Mouse (Mus musculus) heart, embryonic 16.5 days (tissue): Measurements from ENCODE around the gene Slc5a2. TPM values are rescaled to one million over a fixed set of nuclear protein-coding genes. Genes with fewer than 3 reads are reported as not detected.

ENCODE experiments used
- ATAC-seq: fragments of 200-750 bp; cut with Nextera tagmentation; replicated peaks from 2 replicates; pipeline ENCODE4 v1.8.0; 2017; ENCODE audit warnings: moderate number of reproducible peaks; ENCODE audit not compliant: insufficient read depth, low FRiP score; ENCODE audit errors: extremely low read depth
- H3K27ac ChIP-seq: fragments of 300-500 bp; sonication (generic); 2 replicates; pipeline ENCODE4 v1.5.1; 2014; ENCODE audit warnings: mild to moderate bottlenecking, low read length, control low read depth, moderate library complexity
- H3K27me3 ChIP-seq: fragments of 300-500 bp; sonication (generic); 2 replicates; pipeline ENCODE4 v1.6.1; 2014; ENCODE audit warnings: low read length, mixed read lengths; ENCODE audit not compliant: control insufficient read depth, insufficient read depth
- H3K36me3 ChIP-seq: fragments of 300-500 bp; sonication (generic); 2 replicates; pipeline ENCODE4 v1.6.1; 2014; ENCODE audit not compliant: control insufficient read depth, insufficient read depth
- H3K4me1 ChIP-seq: fragments of 300-500 bp; sonication (generic); 2 replicates; pipeline ENCODE4 v1.6.1; 2014; ENCODE audit warnings: low read length, mixed read lengths; ENCODE audit not compliant: control insufficient read depth, insufficient read depth
- H3K4me2 ChIP-seq: fragments of 300-500 bp; sonication (generic); 2 replicates; pipeline ENCODE4 v1.6.1; 2014; ENCODE audit warnings: low read depth, mild to moderate bottlenecking, control low read depth, low read length
- H3K4me3 ChIP-seq: fragments of 300-500 bp; sonication (generic); 2 replicates; pipeline ENCODE4 v1.5.1; 2014; ENCODE audit warnings: mild to moderate bottlenecking, control low read depth, low read length
- H3K9ac ChIP-seq: fragments of 300-500 bp; sonication (generic); 2 replicates; pipeline ENCODE4 v1.6.1; 2014; ENCODE audit warnings: low read length, control low read depth
- H3K9me3 ChIP-seq: fragments of 300-500 bp; sonication (generic); replicated peaks from 2 replicates; pipeline ENCODE4 v1.6.1; 2016; ENCODE audit warnings: low read length; ENCODE audit not compliant: control insufficient read depth
- WGBS: fragments of 180-500 bp; shearing (Covaris S2); extraction: QIAGEN DNeasy Blood & Tissue Kit; methylation state at CpG from one replicate; pipeline ENCODE4 v1.1.7; 2014; 5-methylcytosine and 5-hydroxymethylcytosine counted together
- polyA plus RNA-seq: library from polyadenylated mRNA; unstranded; fragments of >200 nt; fragmentation: Nextera tagmentation; extraction: Ambion mirVana; gene quantifications from 2 replicates; pipeline ENCODE4 v1.2.1, GENCODE M21; 2015

Gene Slc5a2
- polyA plus RNA-seq, 1 experiment from 2014 or later = 0.11 TPM

- Histone ChIP-seq H3K4me2 (peak within 1 kb of the TSS; percentile 78), H3K4me3 (peak within 1 kb of the TSS; percentile 86), H3K9ac (peak within 1 kb of the TSS; percentile 89), H3K27me3 (no peaks in the 10 kb centered on the region), H3K9me3 (no peaks in the 10 kb centered on the region), H3K4me1 (peaks cover 15% of the 10 kb centered on the region), H3K27ac (peak within 1 kb of the TSS; percentile 99), H3K36me3 (peaks cover 19% of the 10 kb centered on the region)
- under 1% methylated on average over 72 of the region's 72 CpGs for WGBS
- ATAC-seq = peak; percentile 91
Observed at GRCm38 (mm10) chr7:128237927-128238778, 27.3 kb upstream of the Slc5a2 start, which contains the start of gene 9130023H24Rik. Gene 9130023H24Rik (minus strand): TSS chr7:128238031.

DNA sequence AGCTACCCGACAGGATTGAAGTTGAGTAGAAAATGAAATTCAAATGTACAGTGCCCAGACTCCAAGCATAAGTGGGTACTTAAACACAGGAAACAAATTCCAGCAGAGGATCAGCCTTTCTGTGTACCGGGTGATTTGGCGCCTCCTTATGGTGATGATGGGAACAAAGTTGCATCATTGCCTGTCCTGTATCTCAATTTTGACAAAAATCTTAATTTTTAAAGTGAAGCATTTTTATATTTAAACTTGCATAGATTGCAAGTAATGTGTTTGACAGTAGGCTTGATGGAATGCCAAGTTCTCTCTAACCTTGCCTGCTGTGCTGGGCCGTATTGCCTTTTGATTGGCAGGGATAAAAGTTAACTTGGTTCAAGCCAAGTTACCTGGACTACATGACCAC lies 26.5 kb upstream of the Slc5a2 start:
- peak overlapping the region; percentile 78 for H3K27ac ChIP-seq
- no peaks in the 10 kb centered on the region for H3K9me3 ChIP-seq
- H3K36me3 ChIP-seq = peaks cover 20% of the 10 kb centered on the region
- peak overlapping the region; percentile 57 for H3K9ac ChIP-seq
- WGBS = 23% methylated on average over 4 of the region's 4 CpGs
- ATAC-seq = no peak
- H3K4me1 ChIP-seq = peaks cover 15% of the 10 kb centered on the region
- H3K4me3 ChIP-seq = peak overlapping the region; percentile 86
- H3K4me2 ChIP-seq = peak overlapping the region; percentile 72
- H3K27me3 ChIP-seq = no peaks in the 10 kb centered on the region

- no peak for ATAC-seq
- no peak overlapping the region for H3K27ac ChIP-seq
- H3K9ac ChIP-seq = no peak overlapping the region
- H3K4me2 ChIP-seq = no peak overlapping the region
- H3K27me3 ChIP-seq = no peaks in the 10 kb centered on the region
- peaks cover 29% of the 10 kb centered on the region for H3K36me3 ChIP-seq
- no peaks in the 10 kb centered on the region for H3K9me3 ChIP-seq
- H3K4me3 ChIP-seq = no peak overlapping the region
- peaks cover 15% of the 10 kb centered on the region for H3K4me1 ChIP-seq
- WGBS = 91% methylated on average over 27 of the region's 27 CpGs
Observed at GRCm38 (mm10) chr7:128240131-128240784, 25.2 kb upstream of the Slc5a2 start.

DNA sequence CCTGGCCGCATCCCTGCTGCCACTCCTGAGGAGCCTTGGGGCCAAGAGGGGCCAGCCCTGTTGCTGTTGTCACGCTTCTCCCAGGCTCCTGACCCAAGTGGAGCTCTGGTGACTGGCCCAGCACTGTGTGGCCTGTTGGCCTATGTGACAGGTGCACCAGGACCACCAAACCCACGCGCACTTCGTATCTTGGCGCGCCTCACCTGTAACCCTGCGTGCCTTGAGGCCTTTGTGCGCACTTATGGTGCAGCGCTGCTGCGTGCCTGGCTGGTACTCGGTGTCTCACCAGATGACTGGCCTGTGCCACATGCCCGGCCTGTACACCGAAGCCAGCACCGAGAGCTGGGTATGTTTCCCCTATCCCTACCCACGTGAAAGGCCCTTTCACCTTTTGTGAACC lies 23.1 kb upstream of the Slc5a2 start:
- WGBS = 94% methylated on average over 16 of the region's 16 CpGs
- peaks cover 29% of the 10 kb centered on the region for H3K36me3 ChIP-seq

GRCm38 (mm10) chr7:128243921-128244320 lies 21.5 kb upstream of the Slc5a2 start:
- no peaks in the 10 kb centered on the region for H3K27me3 ChIP-seq
- H3K4me1 ChIP-seq = peaks cover 25% of the 10 kb centered on the region
- no peaks in the 10 kb centered on the region for H3K9me3 ChIP-seq
- no peak overlapping the region for H3K27ac ChIP-seq
- no peak for ATAC-seq
- H3K4me3 ChIP-seq = no peak overlapping the region
- H3K9ac ChIP-seq = no peak overlapping the region
- 77% methylated on average over 10 of the region's 10 CpGs for WGBS
- H3K4me2 ChIP-seq = no peak overlapping the region
- H3K36me3 ChIP-seq = peaks cover 30% of the 10 kb centered on the region

More for the DNA sequence above, 23.1 kb upstream of the Slc5a2 start:
- H3K4me3 ChIP-seq = no peak overlapping the region
- no peak overlapping the region for H3K4me2 ChIP-seq
- H3K27me3 ChIP-seq = no peaks in the 10 kb centered on the region
- H3K9ac ChIP-seq = no peak overlapping the region
- ATAC-seq = no peak
- H3K9me3 ChIP-seq = no peaks in the 10 kb centered on the region
- H3K4me1 ChIP-seq = peaks cover 20% of the 10 kb centered on the region
- H3K27ac ChIP-seq = no peak overlapping the region

GRCm38 (mm10) chr7:128244410-128245025 lies 20.9 kb upstream of the Slc5a2 start:
- no peak overlapping the region for H3K27ac ChIP-seq
- H3K4me1 ChIP-seq = peaks cover 23% of the 10 kb centered on the region
- no peak overlapping the region for H3K4me3 ChIP-seq
- no peaks in the 10 kb centered on the region for H3K27me3 ChIP-seq
- H3K36me3 ChIP-seq = peaks cover 36% of the 10 kb centered on the region
- WGBS = 92% methylated on average over 18 of the region's 18 CpGs
- H3K4me2 ChIP-seq = no peak overlapping the region
- no peak overlapping the region for H3K9ac ChIP-seq
- H3K9me3 ChIP-seq = no peaks in the 10 kb centered on the region
- no peak for ATAC-seq

GRCm38 (mm10) chr7:128245547-128245946 lies 19.9 kb upstream of the Slc5a2 start:
- ATAC-seq = no peak
- peaks cover 22% of the 10 kb centered on the region for H3K4me1 ChIP-seq
- H3K4me2 ChIP-seq = no peak overlapping the region
- peaks cover 37% of the 10 kb centered on the region for H3K36me3 ChIP-seq
- no peak overlapping the region for H3K4me3 ChIP-seq
- peak overlapping the region; percentile 99 for H3K27ac ChIP-seq
- WGBS = 90% methylated on average over 4 of the region's 4 CpGs
- H3K9ac ChIP-seq = no peak overlapping the region; the same call in 1 of the 2 replicates
- no peaks in the 10 kb centered on the region for H3K27me3 ChIP-seq
- H3K9me3 ChIP-seq = no peaks in the 10 kb centered on the region

- H3K4me3 ChIP-seq = peak within 1 kb of the TSS; percentile 78
- H3K4me2 ChIP-seq = peak within 1 kb of the TSS; percentile 67
- peaks cover 22% of the 10 kb centered on the region for H3K4me1 ChIP-seq
- ATAC-seq = peak; percentile 91
- 3% methylated on average over 29 of the region's 30 CpGs for WGBS
- H3K27ac ChIP-seq = peak within 1 kb of the TSS; percentile 99
- H3K27me3 ChIP-seq = no peaks in the 10 kb centered on the region
- peaks cover 38% of the 10 kb centered on the region for H3K36me3 ChIP-seq
- peak within 1 kb of the TSS; percentile 94 for H3K9ac ChIP-seq
- H3K9me3 ChIP-seq = no peaks in the 10 kb centered on the region
Observed at GRCm38 (mm10) chr7:128246496-128247391, 18.7 kb upstream of the Slc5a2 start, which contains the start of gene Tgfb1i1. Gene Tgfb1i1 (plus strand): TSS chr7:128246812.
